Mouse (Mus musculus) heart, adult 9 months (tissue): Measurements from ENCODE around the gene Vps53.
A peak's percentile ranks its signal among the peaks of the same experiment; 100 is the strongest.

Experiments
- DNase-seq, 2 experiments: peaks; one replicate each; pipeline ENCODE4 v3.0.0; 2022; ENCODE audit warnings: low spot score in 2 of 2

Vps53 gene

GRCm38 (mm10) chr11:76056487-76056886 is 123.0 kb downstream of the Vps53 start:
- peak in 1 of 2 experiments; percentile 7 for DNase-seq

GRCm38 (mm10) chr11:76052496-76052895 is 127.0 kb downstream of the Vps53 start:
- no peak for DNase-seq

DNA sequence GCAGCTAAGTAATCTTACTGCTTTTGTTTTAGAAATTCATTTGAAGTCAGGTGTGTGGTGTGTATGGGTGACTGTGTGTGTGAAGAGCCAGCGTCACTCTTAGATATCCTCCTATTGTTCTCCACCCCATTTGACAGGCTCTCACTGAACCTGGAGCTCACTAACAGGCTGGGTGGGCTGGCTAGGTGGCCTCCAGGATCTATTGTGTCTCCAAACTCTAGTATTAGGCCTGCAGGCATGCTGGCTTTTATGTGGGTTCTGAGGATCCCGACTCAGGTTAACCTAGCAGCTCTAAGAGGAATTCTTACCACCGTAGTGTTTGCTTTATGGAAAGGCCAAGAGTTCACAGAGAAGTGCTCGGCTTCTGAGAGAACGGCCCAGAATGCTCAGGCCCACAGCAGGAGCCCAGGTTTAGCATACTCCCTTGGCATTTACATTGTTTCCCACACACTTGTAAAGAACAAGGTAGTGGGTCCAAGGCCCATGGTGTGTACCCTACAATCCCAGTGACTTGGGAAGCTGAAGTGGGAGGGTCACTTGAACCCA is 128.4 kb downstream of the Vps53 start:
- DNase-seq, result no peak

DNA sequence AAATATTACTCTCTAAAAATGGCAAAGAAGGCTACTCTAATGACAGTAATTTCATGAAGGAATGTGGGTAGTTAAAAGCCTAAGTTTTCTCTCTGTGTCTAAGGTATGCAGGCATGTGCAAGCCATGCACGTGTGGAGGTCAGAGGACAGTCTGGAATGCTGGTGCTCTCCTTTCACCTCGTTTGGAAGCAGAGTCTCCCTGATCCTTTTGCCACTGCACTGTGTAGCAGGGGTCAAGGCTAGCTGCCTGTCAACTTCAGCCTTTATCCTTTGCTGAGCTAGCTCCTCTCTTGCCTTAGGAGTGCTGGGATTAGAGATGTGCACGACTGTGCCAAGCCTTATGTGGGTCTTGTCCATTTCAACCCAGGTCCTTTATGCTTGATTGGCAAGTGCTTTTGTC is 128.9 kb downstream of the Vps53 start:
- DNase-seq, result no peak

DNA sequence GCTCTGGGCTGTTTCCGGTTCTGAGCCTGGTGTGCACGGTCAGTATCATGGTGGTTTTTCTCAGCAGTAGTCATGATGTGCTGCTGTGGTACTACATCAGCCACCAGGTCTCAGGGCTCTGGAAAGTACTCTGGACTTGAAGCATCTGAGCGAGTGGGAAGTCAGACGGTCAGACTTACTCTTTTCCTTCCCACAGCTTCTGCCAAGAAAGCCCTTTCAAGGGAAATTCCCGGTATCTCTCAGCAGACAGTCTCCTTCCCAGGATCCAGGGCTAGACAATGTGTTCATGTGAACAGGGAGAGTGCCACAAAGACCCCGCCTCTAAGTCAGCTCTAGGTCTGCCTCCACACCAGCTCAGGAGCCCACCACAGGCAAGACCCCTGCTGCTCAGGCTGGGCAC is 134.1 kb downstream of the Vps53 start:
- peak; percentile 34 to 58 for DNase-seq

DNA sequence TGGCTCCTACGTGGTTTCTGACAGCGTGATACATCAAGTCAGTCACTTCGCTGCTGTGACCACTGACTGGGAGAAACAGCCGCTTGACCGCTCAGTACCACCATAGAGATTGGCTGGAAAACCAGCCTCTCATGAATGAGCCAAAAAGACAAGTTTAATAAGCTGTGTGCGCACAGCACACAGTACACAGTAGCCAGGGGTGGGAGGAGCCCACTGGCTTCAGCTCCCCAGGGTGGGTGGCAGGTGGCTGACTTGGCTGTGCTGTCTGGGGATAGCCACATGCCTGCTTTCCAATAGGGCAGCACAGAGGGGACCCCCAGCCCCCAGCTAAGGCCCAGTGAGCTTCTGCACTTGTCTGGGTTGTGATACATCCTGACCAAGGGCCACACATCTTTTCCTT is 135.0 kb downstream of the Vps53 start:
- DNase-seq, result no peak

- DNase-seq, result peak; percentile 81 to 90
Observed at GRCm38 (mm10) chr11:76042882-76043281, 136.6 kb downstream of the Vps53 start.

GRCm38 (mm10) chr11:76042041-76042638 is 137.3 kb downstream of the Vps53 start:
- DNase-seq, result peak; percentile 48 to 61

GRCm38 (mm10) chr11:76040761-76041376 is 138.6 kb downstream of the Vps53 start:
- no peak for DNase-seq

GRCm38 (mm10) chr11:76040106-76040505 is 139.3 kb downstream of the Vps53 start:
- DNase-seq, result no peak

DNA sequence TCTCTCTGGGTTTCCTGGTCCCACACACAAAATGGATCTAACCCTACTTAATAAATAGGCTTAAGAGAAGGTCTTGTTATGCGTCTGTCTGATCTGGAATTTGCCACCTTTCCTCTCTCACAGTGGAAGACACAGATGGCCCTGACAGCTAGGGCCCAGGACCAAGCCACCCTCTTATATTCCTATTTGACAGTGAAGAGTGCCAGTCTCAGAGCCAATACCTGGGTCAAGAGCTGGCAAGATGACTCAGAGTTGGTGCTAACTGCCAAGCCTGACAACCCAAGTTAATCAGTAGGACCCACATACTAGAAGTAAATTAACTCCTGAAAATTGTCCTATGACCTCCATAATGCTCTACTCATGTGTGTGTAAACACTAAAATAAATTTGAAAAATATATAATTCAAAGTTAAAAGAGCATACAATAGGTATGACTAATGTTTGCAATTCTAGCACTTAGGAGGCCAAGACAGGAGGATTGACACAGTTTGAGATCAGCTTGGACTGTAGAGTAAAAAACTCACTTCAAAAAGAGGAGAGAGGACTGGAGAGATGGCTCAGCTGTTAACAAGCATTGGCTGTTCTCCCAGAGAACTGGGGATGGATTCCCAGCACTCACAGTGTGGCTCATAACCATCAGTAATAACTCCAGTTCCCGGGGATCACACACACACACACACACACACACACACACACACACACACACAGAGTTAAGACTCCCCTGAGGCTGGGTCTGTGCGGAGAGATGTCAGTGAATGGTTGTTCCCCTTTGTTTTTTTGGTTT is 140.0 kb downstream of the Vps53 start:
- DNase-seq, result no peak

DNA sequence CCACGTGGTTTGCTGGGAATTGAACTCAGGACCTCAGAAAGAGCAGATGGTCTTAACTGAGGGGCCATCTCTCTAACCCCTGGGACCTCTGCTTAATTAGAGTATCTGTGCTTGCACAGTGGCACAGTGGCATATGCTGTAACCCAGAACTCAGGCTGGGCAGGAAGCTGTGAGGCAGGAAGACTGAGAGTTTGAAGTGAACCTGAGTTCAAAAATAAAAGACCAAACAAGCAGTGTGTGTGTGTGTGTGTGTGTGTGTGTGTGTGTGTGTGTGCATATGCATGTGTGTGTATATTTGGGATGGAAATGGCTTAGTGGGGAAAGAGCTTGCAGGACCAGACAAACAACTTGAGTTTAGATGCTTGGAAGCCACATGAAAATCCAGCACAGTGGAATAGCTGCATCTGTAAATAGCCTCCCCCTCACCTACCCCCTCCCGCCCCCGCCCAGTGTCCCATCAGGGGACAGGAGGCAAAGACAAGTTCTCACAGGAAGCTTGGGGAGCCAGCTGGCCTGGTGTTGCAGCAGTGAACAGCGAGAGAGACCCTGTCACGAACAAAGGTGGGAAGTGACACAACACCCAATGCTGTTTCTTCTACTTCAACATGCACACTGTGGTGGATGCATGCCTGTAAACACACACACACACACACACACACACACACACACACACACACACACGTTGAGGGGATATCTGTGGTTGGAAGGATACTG is 141.7 kb downstream of the Vps53 start:
- peak; percentile 13 to 40 for DNase-seq

- no peak for DNase-seq
Observed at GRCm38 (mm10) chr11:76035182-76035581, 144.3 kb downstream of the Vps53 start.

DNA sequence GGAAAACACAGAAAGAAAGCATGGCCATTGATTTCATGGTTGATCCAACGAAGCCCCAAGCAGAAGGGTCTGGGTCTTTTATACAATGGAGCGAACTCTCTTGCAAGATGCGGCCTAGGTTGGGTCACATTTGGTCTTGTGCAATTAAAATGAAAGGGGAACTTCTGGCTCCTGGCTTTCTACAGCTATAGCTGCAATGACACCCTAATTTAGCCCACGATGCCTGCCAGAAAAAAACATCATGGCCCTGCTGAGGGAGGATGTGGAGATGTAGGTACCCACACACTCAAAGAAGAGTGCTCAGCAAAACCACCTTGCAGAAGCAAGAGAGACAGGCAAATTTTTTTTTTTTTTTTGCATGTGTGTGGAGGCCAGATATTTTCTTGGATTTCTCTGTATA is 145.6 kb downstream of the Vps53 start:
- DNase-seq, result no peak

DNA sequence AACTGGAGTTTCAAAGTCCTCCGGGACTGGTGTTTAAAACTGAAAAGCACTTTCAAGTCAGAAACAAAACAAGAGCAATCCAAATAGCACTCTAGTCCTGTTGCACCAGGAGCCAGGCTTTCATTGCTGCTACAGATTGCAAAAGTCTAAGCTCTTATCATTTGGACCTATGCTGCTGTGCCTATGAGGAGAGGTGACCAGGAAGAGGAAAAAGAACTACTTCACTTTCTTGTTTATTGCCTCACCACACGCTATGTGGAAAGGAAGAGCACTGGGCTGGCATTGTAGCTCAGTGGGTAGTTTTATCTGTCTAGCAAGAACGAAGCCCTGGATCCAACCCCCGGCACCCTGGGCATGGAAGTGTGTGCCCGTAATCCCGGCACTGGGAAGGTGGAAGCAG is 146.1 kb downstream of the Vps53 start:
- no peak for DNase-seq

DNA sequence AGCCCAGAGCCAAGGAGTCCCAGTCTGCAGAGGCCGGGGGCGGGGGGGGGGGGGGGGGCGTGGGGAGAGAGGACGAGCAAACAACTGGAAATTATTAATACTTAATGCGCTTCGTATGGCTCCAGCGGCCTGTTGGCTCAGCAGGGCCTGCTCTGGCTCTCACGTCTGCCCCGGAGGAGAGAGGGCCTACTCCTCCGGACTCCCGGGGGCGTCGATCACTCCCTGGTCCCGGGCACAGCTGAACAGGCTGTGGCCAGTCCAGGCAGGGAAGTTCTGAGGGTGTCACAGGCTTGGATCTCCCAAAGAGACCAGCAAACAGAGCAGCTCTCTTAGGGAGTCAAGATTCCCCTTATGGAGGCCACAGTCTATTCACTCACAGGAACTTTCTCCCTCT is 151.4 kb downstream of the Vps53 start:
- DNase-seq, result peak in 1 of 2 experiments; percentile 14

DNA sequence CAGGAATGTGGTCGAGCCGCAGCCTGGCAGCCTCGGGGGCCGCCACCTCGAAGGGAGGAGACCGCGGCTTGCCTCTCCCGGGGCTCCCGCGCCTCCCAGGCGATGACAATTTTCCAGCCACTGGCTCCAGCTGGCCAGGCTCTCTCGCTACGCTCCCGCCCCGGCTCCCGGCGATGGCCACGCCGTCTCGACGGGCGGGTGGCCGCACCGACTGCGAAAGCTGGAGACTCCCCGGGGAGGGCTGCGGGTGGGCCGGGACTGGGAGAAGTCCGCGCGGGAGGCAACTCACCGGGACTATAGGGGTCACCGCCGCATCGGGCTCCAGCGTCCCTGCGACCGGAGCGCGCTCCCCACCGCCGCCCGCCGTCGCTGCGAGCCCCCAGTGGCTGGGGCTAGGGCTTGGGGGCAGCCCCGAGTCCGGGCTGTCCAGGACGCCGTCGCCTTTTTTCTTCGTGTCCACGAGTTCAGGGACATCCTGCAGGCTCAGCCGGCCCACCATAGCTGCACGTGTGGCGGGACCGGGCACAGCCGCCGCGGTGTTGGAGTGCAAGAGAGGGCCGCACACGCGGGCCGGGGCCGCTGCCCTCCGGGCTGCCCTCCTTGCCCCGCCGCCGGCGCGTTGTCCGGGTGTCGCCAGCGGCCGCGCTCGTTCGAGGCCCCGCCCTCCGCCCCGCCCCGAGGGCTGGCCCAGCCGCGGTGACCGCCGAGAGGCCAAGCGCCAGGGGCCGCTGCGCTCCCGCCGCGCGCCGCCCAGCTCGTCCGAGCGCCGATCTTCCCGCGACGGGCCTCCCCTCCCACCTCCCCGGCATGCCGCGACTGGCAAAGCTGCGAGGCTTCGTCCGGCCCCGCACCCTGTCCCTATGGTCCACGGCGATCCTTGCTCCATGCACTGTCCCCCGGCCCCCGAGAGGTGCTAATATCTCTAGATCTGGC is 152.0 kb downstream of the Vps53 start, which contains the start of gene Rflnb:
Gene Rflnb, minus strand, starts transcription at position 644 of the 933 bp plus-strand sequence.
- DNase-seq, result peak; percentile 88 to 90

- no peak for DNase-seq
Observed at GRCm38 (mm10) chr11:76026527-76027138, 152.8 kb downstream of the Vps53 start.

GRCm38 (mm10) chr11:76025080-76025583 is 154.3 kb downstream of the Vps53 start:
- no peak for DNase-seq

DNA sequence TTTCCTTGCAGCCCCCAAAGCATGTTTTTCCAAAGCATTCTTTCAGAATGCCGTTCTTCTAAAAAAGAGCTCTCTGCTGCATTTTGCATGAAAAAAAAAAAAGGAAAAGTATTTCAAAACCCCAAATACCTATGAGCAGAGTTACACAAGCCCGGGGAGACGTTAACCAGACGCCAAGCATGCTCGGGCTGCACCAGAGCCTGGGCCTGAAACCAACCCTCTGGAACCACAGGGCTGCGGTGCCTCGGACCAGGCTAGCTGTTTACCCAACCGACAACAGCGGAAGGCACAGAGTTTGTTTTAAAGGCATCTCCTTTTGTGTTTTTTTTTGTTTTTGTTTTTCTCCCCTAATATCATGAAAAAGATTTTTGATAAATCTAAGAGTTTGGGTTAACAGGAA is 158.5 kb downstream of the Vps53 start:
- no peak for DNase-seq
